Mouse (Mus musculus) C2C12 (cell line): Measurements from ENCODE around the gene Mmp20. TPM values are rescaled to one million over a fixed set of nuclear protein-coding genes. Genes with fewer than 3 reads are reported as not detected.

Experiments
- H3K27me3 ChIP-seq: one replicate; pipeline ENCODE4 v1.6.1; 2011; ENCODE audit not compliant: control insufficient read depth, insufficient read depth, insufficient read length
- H3K36me3 ChIP-seq: one replicate; pipeline ENCODE4 v1.6.1; 2011; ENCODE audit not compliant: control insufficient read depth, insufficient read depth
- H3K4me3 ChIP-seq: one replicate; pipeline ENCODE4 v1.5.1; 2011; ENCODE audit warnings: mild to moderate bottlenecking, control low read depth; ENCODE audit not compliant: poor library complexity, insufficient read depth, severe bottlenecking
- H3K79me2 ChIP-seq: one replicate; pipeline ENCODE4 v1.6.1; 2011; ENCODE audit not compliant: control insufficient read depth, insufficient read depth
- H3K79me3 ChIP-seq: one replicate; pipeline ENCODE4 v1.6.1; 2011; ENCODE audit warnings: low read depth, control low read depth
- H3ac ChIP-seq: one replicate; pipeline ENCODE3; 2011; ENCODE audit warnings: low read depth; ENCODE audit not compliant: control insufficient read depth, insufficient read length
- CEBPB ChIP-seq: IDR thresholded peaks from one replicate; pipeline ENCODE4 v1.6.1; 2011; ENCODE audit warnings: low read depth, mild to moderate bottlenecking, control low read depth, moderate library complexity
- CTCF ChIP-seq: IDR thresholded peaks from one replicate; pipeline ENCODE4 v1.5.1; 2011; ENCODE audit not compliant: control insufficient read depth, insufficient read depth, insufficient read length
- FOSL1 ChIP-seq: IDR thresholded peaks from one replicate; pipeline ENCODE4 v1.8.0; 2011; ENCODE audit warnings: mild to moderate bottlenecking, low read length; ENCODE audit not compliant: poor library complexity, insufficient read depth, severe bottlenecking
- MAX ChIP-seq: IDR thresholded peaks from one replicate; pipeline ENCODE4 v1.6.1; 2011; ENCODE audit warnings: mild to moderate bottlenecking, control low read depth
- MYOD1 ChIP-seq: IDR thresholded peaks from one replicate; pipeline ENCODE4 v1.6.1; 2011; ENCODE audit warnings: low read depth; ENCODE audit not compliant: control insufficient read depth, insufficient read length
- MYOG ChIP-seq: IDR thresholded peaks from one replicate; pipeline ENCODE4 v1.6.1; 2011; ENCODE audit not compliant: control insufficient read depth, insufficient read length; ENCODE audit errors: extremely low read depth
- USF1 ChIP-seq: IDR thresholded peaks from one replicate; pipeline ENCODE4 v1.6.1; 2011; ENCODE audit warnings: low read depth, mild to moderate bottlenecking, control low read depth, moderate library complexity
- polyA plus RNA-seq: library from polyadenylated mRNA; unstranded; fragments of >200 nt; fragmentation: generic; extraction: Trizol; gene quantifications from one replicate; pipeline ENCODE4 v1.2.1, GENCODE M21; 2012; ENCODE audit warnings: missing spikeins

Mmp20 gene
- polyA plus RNA-seq, 1 experiment = not detected

DNA sequence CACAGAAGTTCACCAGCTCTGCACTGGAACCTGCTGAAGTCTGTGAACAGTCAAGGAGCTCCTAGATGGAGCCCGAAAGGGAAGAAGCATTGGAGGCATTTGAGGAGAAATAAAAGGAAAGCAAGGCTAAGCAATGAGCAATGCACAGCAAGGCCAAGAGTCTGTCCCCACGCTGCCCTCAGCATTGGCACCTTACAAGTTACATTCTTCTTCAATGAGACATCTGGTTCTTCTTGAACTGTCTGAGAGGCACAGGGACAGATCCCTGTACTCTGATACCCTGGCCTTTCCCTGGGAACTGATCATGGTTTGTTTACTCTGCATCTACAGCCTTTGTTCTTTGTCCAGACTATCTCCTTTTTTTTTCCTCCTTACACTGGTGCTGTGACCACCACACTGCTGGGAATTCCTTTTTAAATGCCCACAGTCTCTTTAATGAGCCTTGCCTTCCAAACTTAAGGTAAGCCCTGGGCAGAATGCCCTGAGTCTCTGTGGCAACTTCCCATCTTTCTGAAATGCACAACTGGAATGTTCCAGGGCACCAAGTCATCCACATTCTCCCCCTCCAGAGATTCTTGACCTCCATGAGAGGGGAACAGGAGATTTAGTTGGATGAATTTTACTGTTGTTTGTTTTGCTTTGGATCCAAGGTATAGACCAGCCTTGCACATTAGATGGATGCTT is 50.3 kb downstream of the Mmp20 start:
- H3K79me3 ChIP-seq = no peaks in the 10 kb centered on the region
- H3K27me3 ChIP-seq = no peaks in the 10 kb centered on the region
- no peak for TF ChIP-seq MYOD1
- no peak for TF ChIP-seq USF1
- TF ChIP-seq FOSL1 = no peak
- TF ChIP-seq CTCF = no peak
- TF ChIP-seq CEBPB = no peak
- no peak for TF ChIP-seq MYOG
- no peak for TF ChIP-seq MAX
- H3K79me2 ChIP-seq = no peaks in the 10 kb centered on the region
- H3ac ChIP-seq = no peak overlapping the region
- H3K4me3 ChIP-seq = no peak overlapping the region
- no peaks in the 10 kb centered on the region for H3K36me3 ChIP-seq

- no peaks in the 10 kb centered on the region for H3K79me2 ChIP-seq
- H3K4me3 ChIP-seq = no peak overlapping the region
- H3ac ChIP-seq = no peak overlapping the region
- no peak for TF ChIP-seq USF1
- no peak for TF ChIP-seq FOSL1
- no peak for TF ChIP-seq MAX
- TF ChIP-seq MYOD1 = no peak
- no peak for TF ChIP-seq CTCF
- no peak for TF ChIP-seq MYOG
- no peak for TF ChIP-seq CEBPB
- H3K36me3 ChIP-seq = no peaks in the 10 kb centered on the region
- H3K27me3 ChIP-seq = no peaks in the 10 kb centered on the region
- no peaks in the 10 kb centered on the region for H3K79me3 ChIP-seq
These were observed 54.1 kb downstream of the Mmp20 start for GRCm38 (mm10) chr9:7682081-7682618.

- no peaks in the 10 kb centered on the region for H3K79me3 ChIP-seq
- H3K79me2 ChIP-seq = no peaks in the 10 kb centered on the region
- H3ac ChIP-seq = no peak overlapping the region
- TF ChIP-seq CEBPB = no peak
- no peaks in the 10 kb centered on the region for H3K36me3 ChIP-seq
- no peak overlapping the region for H3K4me3 ChIP-seq
- no peaks in the 10 kb centered on the region for H3K27me3 ChIP-seq
These were observed 58.0 kb downstream of the Mmp20 start for GRCm38 (mm10) chr9:7686024-7686423.

GRCm38 (mm10) chr9:7689799-7690198 is 61.8 kb downstream of the Mmp20 start:
- Histone ChIP-seq H3ac (no peak overlapping the region), H3K79me2 (no peaks in the 10 kb centered on the region), H3K4me3 (no peak overlapping the region), H3K36me3 (no peaks in the 10 kb centered on the region), H3K79me3 (no peaks in the 10 kb centered on the region), H3K27me3 (no peaks in the 10 kb centered on the region)
- no peak for TF ChIP-seq MAX
- no peak for TF ChIP-seq FOSL1
- no peak for TF ChIP-seq CEBPB
- TF ChIP-seq CTCF = no peak
- TF ChIP-seq MYOD1 = no peak
- TF ChIP-seq MYOG = no peak
- no peak for TF ChIP-seq USF1

- Histone ChIP-seq H3K79me3 (no peaks in the 10 kb centered on the region), H3K79me2 (no peaks in the 10 kb centered on the region), H3K36me3 (no peaks in the 10 kb centered on the region), H3K4me3 (no peak within 1 kb of the TSS), H3ac (no peak within 1 kb of the TSS), H3K27me3 (no peaks in the 10 kb centered on the region)
- no peak for TF ChIP-seq FOSL1
- TF ChIP-seq MAX = no peak
- TF ChIP-seq CEBPB = no peak
- no peak for TF ChIP-seq USF1
- TF ChIP-seq MYOG = no peak
- TF ChIP-seq CTCF = no peak
- no peak for TF ChIP-seq MYOD1
These were observed 63.8 kb downstream of the Mmp20 start, which contains the start of gene Mmp7 for GRCm38 (mm10) chr9:7691790-7692189. TSS of gene Mmp7 (plus strand) at chr9:7692090.

DNA sequence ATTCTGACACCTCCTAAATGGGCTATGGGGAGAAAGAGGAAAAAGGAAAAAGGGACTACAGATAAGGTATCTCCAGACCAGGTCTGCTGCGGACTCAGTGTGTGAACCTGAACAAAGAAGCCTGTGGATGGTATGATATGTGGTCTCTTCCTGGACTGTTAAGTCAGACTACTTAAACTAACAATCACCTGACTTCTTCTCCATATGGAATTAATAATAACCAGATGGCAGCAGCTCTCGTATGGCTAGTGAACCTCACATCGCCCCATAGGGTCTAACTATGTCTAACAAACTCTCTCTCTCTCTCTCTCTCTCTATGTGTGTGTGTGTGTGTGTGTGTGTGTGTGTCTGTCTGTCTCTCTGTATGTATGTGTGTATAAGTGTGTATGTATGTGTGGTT is 65.9 kb downstream of the Mmp20 start:
- H3ac ChIP-seq = no peak overlapping the region
- TF ChIP-seq CTCF (no peak), MYOD1 (no peak), MAX (no peak), FOSL1 (no peak)
- H3K36me3 ChIP-seq = no peaks in the 10 kb centered on the region
- H3K27me3 ChIP-seq = no peaks in the 10 kb centered on the region
- H3K79me3 ChIP-seq = no peaks in the 10 kb centered on the region
- H3K79me2 ChIP-seq = no peaks in the 10 kb centered on the region
- no peak overlapping the region for H3K4me3 ChIP-seq
